Mouse (Mus musculus) limb, embryonic 14.5 days (tissue): ENCODE measurements around the gene Phf1. TPM values are rescaled to one million over a fixed set of nuclear protein-coding genes. Genes with fewer than 3 reads are reported as not detected.

Experiments used
- ATAC-seq: fragments of 200-750 bp; cut with Nextera tagmentation; 2 replicates; pipeline ENCODE4 v1.8.0; 2017; ENCODE audit warnings: low read depth, moderate number of reproducible peaks, moderate TSS enrichment; ENCODE audit not compliant: low FRiP score
- DNase-seq: peaks from one replicate; pipeline ENCODE4 v3.0.0-alpha.2; 2015; ENCODE audit warnings: low spot score
- H3K27ac ChIP-seq: fragments of 300-500 bp; sonication (generic); replicated peaks from 2 replicates; pipeline ENCODE4 v1.5.1; 2014; ENCODE audit warnings: low read depth, mild to moderate bottlenecking, low read length, moderate library complexity, mixed read lengths
- H3K27me3 ChIP-seq: fragments of 300-500 bp; sonication (generic); 2 replicates; pipeline ENCODE4 v1.6.1; 2014; ENCODE audit warnings: low read length, mixed read lengths; ENCODE audit not compliant: control insufficient read depth, insufficient read depth
- H3K36me3 ChIP-seq: fragments of 300-500 bp; sonication (generic); 2 replicates; pipeline ENCODE4 v1.6.1; 2014; ENCODE audit warnings: mild to moderate bottlenecking, low read length, moderate library complexity, mixed read lengths; ENCODE audit not compliant: control insufficient read depth, insufficient read depth
- H3K4me1 ChIP-seq: fragments of 300-500 bp; sonication (generic); 2 replicates; pipeline ENCODE4 v1.6.1; 2014; ENCODE audit warnings: antibody characterized with exemption, low read length, mixed read lengths; ENCODE audit not compliant: control insufficient read depth, insufficient read depth
- H3K4me2 ChIP-seq: fragments of 300-500 bp; sonication (generic); replicated peaks from 2 replicates; pipeline ENCODE4 v1.6.1; 2014; ENCODE audit warnings: low read depth, mild to moderate bottlenecking, low read length, moderate library complexity; ENCODE audit not compliant: severe bottlenecking
- H3K4me3 ChIP-seq: fragments of 300-500 bp; sonication (generic); replicated peaks from 2 replicates; pipeline ENCODE4 v1.5.1; 2014; ENCODE audit warnings: low read length
- H3K9ac ChIP-seq: fragments of 300-500 bp; sonication (generic); 2 replicates; pipeline ENCODE4 v1.6.1; 2014; ENCODE audit warnings: mild to moderate bottlenecking, low read depth, low read length, moderate library complexity; ENCODE audit not compliant: severe bottlenecking
- H3K9me3 ChIP-seq: fragments of 300-500 bp; sonication (generic); 2 replicates; pipeline ENCODE4 v1.6.1; 2016; ENCODE audit warnings: low read length; ENCODE audit not compliant: control insufficient read depth
- POLR2A ChIP-seq: fragments of 200-500 bp; IDR thresholded peaks from 2 replicates; pipeline ENCODE4 v1.8.0; 2012; ENCODE audit warnings: inconsistent platforms, mild to moderate bottlenecking, moderate library complexity, borderline replicate concordance; ENCODE audit not compliant: insufficient read depth, insufficient read length; ENCODE audit errors: extremely low read depth
- WGBS: fragments of 180-500 bp; shearing (Covaris S2); extraction: QIAGEN DNeasy Blood & Tissue Kit; methylation state at CpG from one replicate; pipeline ENCODE4 v1.1.7; 2014; 5-methylcytosine and 5-hydroxymethylcytosine counted together
- polyA plus RNA-seq, 2 experiments: library from polyadenylated mRNA; depleted of rRNA in 1 of 2; stranded (reverse) in 1 of 2; unstranded in 1 of 2; fragments of >200 nt; fragmentation: Nextera tagmentation in 1 of 2; extraction: Ambion mirVana in 1 of 2; gene quantifications; 2 replicates each; pipeline versions ENCODE4 v1.2.1 to v1.2.3; 2012 to 2014

Phf1 gene
- 56.6 and 72.8 TPM in 2 replicates for polyA plus RNA-seq (2012; rRNA removed)
- 11.9 and 12.8 TPM in 2 replicates for polyA plus RNA-seq (2014; fragmentation: Nextera tagmentation; extraction: Ambion mirVana)

GRCm38 (mm10) chr17:26932839-26933398, at the start of gene Phf1:
Gene Phf1 (plus strand): TSS chr17:26933052.
- H3K36me3 ChIP-seq = peaks cover 42% of the 10 kb centered on the region

GRCm38 (mm10) chr17:26883585-26883984, 49.3 kb upstream of the Phf1 start:
- no peak overlapping the region for H3K9ac ChIP-seq

More at GRCm38 (mm10) chr17:26932839-26933398, at the start of gene Phf1:
- peak within 1 kb of the TSS; percentile 65 for H3K9ac ChIP-seq
- peak within 1 kb of the TSS; percentile 88 for H3K4me2 ChIP-seq
- H3K27ac ChIP-seq = peak within 1 kb of the TSS; percentile 82
- H3K4me3 ChIP-seq = peak within 1 kb of the TSS; percentile 61
- H3K4me1 ChIP-seq = peaks cover 10% of the 10 kb centered on the region
- DNase-seq (peak; percentile 90), ATAC-seq (peak; percentile 93)
- no peaks in the 10 kb centered on the region for H3K9me3 ChIP-seq
- under 1% methylated on average over 34 of the region's 43 CpGs for WGBS
- TF ChIP-seq POLR2A = peak; percentile 84; the same call in 1 of the 2 replicates
- H3K27me3 ChIP-seq = no peaks in the 10 kb centered on the region

GRCm38 (mm10) chr17:26884995-26885926, 47.6 kb upstream of the Phf1 start:
- ATAC-seq (peak; percentile 56; the same call in 1 of the 2 replicates), DNase-seq (peak; percentile 66)
- Histone ChIP-seq H3K4me3 (peak overlapping the region; percentile 41), H3K4me2 (peak overlapping the region; percentile 57), H3K4me1 (no peaks in the 10 kb centered on the region), H3K27ac (no peak overlapping the region), H3K27me3 (0 out of 2 replicates have a peak, but pooled peaks cover 3% of the 10 kb centered on the region), H3K9ac (peak overlapping the region; percentile 48), H3K9me3 (no peaks in the 10 kb centered on the region), H3K36me3 (no peaks in the 10 kb centered on the region)
- no peak for TF ChIP-seq POLR2A
- 21% methylated on average over 25 of the region's 25 CpGs for WGBS

More at GRCm38 (mm10) chr17:26883585-26883984, 49.3 kb upstream of the Phf1 start:
- Histone ChIP-seq H3K27ac (no peak overlapping the region), H3K36me3 (no peaks in the 10 kb centered on the region), H3K27me3 (0 out of 2 replicates have a peak, but pooled peaks cover 3% of the 10 kb centered on the region), H3K4me3 (no peak overlapping the region), H3K9me3 (no peaks in the 10 kb centered on the region), H3K4me2 (no peak overlapping the region), H3K4me1 (no peaks in the 10 kb centered on the region)
- WGBS = 74% methylated on average over 6 of the region's 6 CpGs
- ATAC-seq (no peak), DNase-seq (no peak)
- no peak for TF ChIP-seq POLR2A

GRCm38 (mm10) chr17:26886047-26886749, 46.7 kb upstream of the Phf1 start:
- ATAC-seq (peak; percentile 90), DNase-seq (peak; percentile 90)
- WGBS = 9% methylated on average over 30 of the region's 30 CpGs
- Histone ChIP-seq H3K27ac (no peak overlapping the region), H3K4me3 (peak overlapping the region; percentile 41), H3K4me1 (no peaks in the 10 kb centered on the region), H3K9ac (0 out of 2 replicates have a peak overlapping the region, but pooled peaks have one; percentile 12), H3K36me3 (no peaks in the 10 kb centered on the region), H3K27me3 (0 out of 2 replicates have a peak, but pooled peaks cover 3% of the 10 kb centered on the region), H3K4me2 (peak overlapping the region; percentile 57), H3K9me3 (no peaks in the 10 kb centered on the region)
- no peak for TF ChIP-seq POLR2A
